Mouse (Mus musculus) CD4-positive, CD25-positive, alpha-beta regulatory T cell, adult 2 months (primary cell): ENCODE data around the gene Ttyh2.

Experiments used
- DNase-seq: peaks from one replicate; pipeline ENCODE4 v3.0.0-alpha.2; 2012; ENCODE audit warnings: low read depth, low spot score

Gene Ttyh2

DNA sequence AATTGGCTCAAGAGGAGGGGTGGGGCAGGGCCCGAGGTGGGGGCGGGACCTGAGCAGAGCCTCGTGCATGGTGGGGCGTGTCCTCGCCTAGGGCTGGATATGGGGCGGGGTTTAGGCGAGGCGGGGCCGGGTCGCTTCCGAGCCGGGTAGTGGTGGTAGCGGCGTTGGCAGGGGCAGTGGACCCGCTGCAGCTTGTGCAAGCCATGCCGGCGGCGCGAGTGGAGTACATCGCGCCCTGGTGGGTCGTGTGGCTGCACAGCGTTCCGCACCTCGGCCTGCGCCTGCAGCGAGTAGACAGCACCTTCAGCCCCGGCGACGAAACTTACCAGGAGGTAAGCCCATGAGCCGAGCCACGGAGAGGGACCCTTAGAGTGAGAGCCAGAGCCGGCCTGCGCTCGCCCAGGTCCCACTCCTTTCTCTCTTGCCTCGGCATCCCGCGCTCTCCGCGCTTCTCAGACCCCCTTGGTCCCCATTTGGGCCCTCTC, at the start of gene Ttyh2:
Gene Ttyh2, plus strand, starts transcription at position 91 of the 485 bp plus-strand sequence.
- peak; percentile 78 for DNase-seq

DNA sequence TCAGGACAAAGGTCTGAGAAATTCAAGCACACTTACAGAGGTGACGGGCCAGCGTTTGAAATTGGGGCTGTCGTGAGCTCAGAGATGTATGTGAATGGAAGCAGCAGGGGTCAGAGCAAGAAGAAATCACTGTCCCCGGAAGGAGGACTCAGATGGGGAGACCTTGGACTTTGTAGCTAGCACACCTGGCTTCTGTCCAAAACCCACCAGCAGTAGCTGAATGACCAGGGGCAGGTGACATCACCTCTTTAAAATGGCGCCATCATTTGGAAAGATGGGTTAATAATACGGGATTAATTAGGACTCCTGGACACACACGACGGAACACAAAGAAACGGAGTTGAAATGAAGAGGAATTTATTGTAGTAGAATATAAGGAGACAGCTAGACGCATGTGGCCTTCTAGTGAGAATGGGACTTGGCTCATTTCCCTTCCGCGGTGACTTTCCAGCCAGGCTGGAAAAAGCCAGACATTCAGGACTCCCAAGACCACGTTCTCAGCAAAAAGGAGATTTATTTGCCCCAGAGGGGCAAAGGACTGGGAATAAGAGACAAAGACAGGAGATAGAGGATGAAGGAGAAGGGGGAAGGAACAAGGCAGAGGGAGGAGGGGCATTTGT, 49.0 kb upstream of the Ttyh2 start:
- DNase-seq = no peak

DNA sequence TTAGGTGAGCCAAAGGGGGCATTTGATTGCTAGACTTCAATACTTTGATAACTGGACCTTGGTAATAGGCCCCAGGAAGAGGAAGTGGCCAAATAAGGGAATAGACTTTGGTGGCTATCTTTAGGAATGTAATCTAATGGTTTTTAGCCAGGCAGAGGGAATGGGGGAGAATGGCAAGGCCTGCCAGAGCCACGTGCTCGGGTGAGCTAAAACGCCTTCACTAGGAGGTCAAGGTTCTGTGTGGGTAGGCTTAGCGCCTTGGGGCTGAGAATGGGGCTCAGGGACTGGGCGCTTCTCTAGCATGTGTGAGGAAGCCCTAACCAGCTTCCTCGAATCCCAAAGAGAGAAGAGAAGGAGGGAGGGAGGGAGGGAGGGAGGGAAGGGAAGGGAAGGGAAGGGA, 48.2 kb upstream of the Ttyh2 start:
- DNase-seq = no peak

DNA sequence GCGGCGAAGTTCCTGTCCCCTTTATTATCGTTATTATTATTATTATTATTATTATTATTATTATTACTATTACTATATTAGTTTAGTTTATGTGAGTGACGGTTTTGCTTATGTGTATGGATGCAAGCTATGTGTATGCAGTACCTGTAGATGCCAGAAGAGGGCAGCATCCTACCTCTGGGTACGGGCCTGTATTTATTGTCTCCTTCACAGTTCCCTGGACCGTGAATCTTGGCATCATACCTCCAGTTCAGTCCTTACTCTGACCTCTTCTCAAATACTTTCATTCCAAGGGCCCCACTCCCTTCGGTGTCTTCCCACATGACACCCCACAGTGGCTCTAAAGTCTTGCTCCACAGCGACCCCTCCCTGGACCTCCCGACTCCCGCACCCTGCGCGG, 47.2 kb upstream of the Ttyh2 start:
- peak; percentile 25 for DNase-seq

DNA sequence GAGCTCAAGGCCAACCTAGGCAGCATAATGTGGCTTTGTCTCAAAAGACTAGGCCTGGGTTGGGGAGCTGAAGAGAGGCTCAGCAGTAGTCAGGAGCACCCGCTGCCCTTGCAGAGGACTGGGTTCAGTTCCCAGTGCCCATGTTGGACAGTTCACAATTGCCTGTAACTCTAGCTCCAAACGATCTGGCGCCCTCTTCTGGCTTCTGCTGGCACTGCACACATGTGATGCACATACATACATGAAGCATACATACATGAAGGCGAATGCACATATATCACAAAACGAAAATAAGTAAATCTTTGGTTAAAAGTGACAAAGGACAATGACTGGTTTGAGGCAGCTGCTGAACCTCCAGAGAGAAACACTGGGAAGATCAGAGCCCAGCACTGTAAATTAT, 45.2 kb upstream of the Ttyh2 start:
- peak; percentile 23 for DNase-seq

DNA sequence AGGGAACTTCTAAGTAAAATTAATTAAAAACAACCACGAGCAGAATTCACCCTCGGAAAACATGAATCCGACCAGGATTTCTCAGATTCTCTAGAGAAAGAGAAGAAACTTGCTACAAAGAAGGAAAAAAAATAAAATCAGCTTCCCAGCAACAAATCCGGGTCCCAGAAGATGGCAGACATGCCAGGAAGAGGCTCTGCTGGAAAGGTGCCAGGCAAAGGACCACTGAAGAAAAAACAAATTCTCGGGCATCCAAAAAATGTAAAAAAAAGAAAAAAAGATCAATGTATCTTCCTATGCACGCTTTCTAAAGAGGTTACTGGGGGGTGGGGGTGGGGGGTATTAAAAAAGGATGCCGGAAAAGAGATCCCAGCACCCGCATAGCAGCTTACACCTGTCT, 43.0 kb upstream of the Ttyh2 start:
- no peak for DNase-seq

DNA sequence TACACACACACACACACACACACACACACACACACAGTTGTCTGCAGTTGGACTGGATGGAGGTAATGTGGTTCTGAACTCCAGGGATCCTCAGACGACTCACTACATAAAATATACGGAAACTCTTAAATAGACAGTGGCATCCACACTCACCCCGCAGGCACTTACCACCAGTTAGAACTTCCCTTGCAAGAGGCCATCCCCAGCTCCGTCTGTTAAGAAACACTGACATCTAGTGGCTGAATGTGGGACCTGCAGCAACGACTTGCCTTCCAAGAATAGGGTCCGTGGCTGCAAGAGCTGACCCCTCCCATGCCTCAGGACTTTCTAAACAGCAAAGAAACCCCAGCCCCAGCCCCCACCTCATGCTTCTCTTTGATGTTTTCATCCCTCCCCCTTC, 38.9 kb upstream of the Ttyh2 start:
- DNase-seq = peak; percentile 84

DNA sequence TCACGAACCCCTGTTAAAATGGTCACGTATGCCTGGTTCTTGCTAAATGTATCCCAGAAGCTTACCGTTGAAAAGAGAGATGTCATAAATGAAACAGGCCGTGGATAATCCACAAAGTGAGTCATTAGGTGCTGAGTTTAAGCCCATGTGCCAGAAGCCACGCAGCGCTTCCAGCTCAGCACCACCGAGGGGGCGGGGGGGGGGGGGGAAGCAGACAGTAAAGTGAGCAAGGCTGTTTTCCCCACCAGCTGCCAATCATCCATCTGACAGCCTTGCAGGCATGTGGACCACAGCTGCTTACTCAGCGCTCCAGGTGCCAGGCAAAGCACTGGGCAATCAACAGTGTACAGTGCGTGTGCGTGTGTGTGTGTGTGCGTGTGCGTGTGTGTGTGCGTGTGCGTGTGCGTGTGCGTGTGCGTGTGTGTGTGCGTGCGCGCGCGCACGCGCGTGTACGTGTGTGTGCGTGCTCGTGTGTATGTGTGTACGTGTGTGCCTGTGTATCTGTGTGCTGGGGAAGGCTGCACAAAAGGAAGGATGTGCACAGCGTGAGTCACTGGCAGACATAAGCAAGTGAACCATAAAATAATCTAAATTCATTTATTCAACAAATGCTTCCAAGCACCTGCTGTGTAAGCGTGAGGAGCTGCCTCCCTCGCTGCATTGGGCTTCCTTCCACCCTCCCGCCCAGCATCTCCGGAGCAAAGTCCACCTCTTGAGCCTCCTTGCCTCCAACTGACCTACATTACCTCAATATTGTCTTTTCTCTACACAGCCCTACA, 38.3 kb upstream of the Ttyh2 start:
- DNase-seq = no peak

DNA sequence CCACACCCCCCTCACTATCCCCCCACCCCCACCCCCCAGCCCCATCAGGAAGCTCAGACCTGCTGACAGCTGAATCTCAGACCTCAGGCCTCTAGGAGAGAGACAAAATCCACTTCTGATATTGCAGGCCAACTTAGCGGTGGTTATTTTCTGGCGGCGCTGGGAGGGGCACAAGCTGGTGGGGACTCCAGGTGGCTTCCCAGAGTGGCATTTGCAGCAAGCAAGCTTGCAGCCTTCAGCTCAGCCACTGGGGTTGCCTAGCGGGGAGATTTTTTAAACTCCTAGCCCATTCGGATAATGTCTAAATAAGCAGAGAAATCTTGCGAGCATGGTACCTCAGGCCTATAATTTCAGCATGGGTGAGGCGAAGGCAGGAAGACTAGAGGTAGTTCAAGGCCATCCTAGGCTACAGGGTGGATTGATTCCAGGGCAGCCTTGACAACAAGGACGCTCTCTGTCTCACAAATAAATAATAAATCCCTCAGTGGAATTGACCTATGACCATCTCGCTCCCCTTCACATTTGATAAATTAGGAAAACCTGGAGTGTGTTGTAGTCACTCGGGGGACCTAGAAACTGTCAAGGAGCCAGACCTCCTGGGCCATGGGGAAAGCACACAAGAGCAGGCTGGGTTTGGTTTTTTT, 36.5 kb upstream of the Ttyh2 start:
- DNase-seq = no peak

DNA sequence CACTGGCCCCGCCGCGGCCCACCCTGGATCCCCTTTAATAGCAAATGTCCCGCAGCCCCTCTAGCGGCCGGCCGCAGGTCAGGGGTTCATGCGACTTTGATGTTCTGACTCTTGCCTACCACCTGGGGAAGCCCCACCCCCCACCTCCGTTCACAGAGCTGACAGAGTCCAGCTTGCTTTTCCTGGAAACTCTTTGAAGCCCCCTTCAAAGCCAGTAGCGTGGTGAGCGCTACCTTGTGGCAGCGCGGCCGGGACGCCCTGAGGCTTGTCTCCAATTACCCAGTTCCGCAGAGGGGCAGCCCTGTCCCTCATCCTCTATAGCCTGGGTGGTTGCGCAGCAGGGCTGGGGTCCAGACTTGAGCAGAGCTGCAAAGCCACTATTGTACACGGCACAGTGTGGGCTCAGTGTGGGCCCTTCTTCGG, 35.5 kb upstream of the Ttyh2 start:
- DNase-seq = no peak

DNA sequence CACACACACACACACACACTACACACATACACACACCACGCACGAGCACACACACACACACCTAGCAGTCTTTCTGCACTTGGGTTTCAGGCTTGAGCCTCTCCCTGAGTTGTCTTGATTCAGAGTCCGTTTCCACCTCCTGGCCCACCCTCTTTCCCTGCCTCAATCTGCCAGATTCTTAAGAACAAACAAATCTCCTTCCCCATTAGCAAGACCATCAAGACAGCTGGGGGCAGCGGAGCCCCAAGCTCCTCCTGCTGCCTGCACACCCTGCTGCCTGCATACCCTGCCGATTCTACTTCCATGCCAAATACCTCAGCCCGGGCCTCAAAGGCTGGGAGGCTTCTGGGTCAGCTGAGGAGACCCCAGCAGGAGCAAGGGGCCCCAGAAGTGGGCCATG, 34.6 kb upstream of the Ttyh2 start:
- DNase-seq = no peak

DNA sequence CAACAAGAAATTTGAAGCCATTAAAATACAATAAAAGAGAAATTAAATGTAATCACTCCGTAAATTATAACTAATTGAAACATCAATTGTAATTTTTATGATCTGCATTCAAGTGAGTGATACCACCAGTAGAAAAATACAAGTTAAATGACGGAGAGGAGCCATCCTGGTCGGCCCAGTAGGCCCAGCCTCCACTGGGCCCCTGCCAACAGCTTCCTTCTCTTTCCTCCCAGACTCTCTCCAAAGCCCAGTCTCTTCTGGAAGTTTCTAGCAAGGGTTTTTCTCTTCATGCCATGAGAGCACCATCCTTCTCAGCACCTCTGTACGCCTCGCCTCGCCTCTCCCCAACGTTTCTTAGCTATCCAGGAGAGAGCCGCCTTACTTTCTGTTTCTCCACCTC, 34.1 kb upstream of the Ttyh2 start:
- no peak for DNase-seq

DNA sequence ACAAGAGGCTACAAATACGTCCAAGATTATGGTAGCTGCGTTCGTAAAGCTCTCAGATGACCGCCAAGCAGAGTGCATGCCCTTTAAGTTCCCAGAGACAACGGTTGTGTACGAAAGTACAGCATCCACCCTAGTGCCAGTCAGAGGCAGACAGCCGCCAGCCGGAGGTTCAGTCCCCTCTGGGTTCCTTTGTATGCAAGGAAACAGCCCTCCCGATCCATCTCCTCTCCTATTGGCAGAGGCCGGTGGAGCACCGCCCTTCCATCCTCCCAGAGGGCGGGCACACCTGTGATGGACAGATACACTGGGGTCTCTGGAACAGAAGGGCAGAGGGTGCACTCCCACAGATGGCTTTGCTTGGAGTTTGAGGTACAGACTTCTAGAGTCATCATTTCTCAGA, 33.0 kb upstream of the Ttyh2 start:
- no peak for DNase-seq

DNA sequence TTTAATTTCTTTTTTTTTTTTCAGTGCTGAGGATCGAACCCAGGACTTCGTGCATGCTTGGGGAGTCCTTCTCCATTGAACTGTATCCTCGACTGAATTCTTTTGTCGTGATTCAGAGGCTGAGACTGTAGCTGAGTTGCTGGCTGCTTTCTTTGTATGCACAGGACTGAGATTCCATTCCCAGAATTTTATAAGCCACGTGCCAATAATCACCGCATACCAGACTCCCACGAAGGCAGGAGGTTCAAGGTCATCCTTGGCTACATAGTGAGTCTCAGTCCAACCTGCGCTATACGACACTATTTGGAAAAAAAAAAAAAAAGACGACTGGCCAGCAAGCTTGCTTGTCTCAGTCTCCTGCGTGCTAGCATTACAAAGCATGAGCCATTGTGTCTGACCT, 32.3 kb upstream of the Ttyh2 start:
- DNase-seq = no peak

DNA sequence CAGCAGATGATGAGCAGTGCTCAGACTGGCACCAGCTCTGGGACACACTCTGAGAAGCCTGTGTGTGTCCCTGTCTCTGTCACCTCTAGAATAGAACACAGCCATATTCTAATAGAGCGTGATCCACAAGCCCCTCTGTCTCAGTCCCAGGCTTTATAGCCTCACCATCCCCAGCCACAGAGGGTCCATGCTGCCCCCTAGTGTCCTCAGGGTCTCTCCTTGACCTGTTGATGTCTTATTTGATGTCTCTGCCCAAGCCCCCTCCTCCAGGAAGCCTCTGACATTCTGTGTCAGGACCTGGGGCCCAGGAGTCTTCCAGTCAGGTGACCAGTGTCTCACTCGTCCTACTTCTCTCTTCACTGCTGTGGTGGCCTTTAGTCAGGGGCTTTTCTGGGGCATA, 31.1 kb upstream of the Ttyh2 start:
- DNase-seq = no peak

DNA sequence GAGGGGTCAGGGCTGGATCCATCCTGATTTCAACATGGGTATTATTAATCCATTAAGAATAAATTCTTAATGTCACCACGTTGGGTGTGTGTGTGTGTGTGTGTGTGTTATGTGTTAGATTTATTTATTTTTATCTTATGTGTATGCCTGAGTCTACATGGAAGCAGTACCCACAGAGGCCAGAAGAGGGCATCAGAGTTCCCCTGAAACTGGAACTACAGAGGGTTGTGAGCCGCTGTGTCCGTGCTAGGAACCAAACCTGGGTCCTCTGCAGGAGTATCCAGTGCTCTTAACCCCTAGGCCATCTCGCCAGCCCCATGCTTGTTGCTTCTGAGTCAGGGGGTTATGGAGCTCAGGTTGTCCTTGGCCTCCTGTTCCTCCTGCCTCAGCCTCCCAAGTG, 25.7 kb upstream of the Ttyh2 start:
- DNase-seq = no peak

DNA sequence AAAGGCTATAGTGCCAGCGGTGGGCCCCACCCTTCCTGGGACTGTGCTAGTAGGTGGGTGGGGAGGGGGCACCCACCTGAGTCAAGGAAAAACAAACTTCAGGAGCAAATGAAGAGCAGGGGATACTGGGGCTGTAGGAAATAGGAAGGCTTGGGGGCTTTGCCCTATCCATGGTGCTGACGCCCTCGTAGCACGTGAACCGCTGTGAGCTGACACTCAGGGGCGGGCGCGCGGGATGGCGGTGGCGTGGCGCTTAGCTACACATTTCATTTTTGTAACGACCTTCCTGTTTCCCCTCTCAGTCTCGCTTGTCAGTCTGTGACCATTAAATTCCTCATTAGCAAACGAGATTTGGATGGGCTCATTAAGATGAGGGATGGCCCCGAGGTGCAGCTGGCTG, 22.7 kb upstream of the Ttyh2 start:
- no peak for DNase-seq

DNA sequence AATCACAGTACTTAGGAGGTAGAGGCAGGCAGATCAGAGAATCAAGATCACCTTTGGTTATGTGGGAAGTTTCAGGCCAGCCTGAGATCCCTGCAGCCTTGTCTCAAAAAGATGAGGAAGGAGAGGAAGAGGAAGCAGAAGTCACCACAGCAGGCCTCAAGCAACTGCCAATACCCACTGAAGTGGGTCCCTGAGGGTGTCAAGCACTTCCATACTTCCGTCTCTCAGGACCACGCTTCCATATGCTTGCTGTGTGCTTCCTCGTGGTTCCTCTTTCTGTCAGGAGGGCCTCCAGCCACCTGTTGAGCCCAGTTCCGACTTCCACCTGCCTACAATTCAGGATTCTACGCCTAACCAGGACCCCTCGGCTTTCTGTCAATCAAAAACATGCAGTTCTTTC, 21.6 kb upstream of the Ttyh2 start:
- no peak for DNase-seq

DNA sequence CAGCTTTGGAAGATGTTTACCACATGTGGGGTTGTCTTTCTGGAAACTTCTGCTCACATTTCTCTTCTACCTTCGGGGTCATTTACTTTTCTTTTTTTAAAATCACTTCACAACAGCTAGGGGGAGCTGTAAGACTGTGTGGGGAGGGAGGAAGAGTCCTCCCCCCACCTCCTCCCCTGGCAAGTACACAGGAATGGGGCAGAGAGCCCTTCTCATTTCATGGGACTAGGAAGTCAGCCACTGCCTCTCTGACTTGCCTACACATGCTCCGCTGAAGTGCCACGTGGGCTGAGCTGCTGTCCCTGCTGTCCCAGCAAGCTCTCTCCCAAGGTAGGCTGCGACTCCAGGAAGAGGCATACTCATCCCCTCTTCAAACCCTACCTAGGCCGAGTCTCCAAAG, 20.7 kb upstream of the Ttyh2 start:
- peak; percentile 49 for DNase-seq

DNA sequence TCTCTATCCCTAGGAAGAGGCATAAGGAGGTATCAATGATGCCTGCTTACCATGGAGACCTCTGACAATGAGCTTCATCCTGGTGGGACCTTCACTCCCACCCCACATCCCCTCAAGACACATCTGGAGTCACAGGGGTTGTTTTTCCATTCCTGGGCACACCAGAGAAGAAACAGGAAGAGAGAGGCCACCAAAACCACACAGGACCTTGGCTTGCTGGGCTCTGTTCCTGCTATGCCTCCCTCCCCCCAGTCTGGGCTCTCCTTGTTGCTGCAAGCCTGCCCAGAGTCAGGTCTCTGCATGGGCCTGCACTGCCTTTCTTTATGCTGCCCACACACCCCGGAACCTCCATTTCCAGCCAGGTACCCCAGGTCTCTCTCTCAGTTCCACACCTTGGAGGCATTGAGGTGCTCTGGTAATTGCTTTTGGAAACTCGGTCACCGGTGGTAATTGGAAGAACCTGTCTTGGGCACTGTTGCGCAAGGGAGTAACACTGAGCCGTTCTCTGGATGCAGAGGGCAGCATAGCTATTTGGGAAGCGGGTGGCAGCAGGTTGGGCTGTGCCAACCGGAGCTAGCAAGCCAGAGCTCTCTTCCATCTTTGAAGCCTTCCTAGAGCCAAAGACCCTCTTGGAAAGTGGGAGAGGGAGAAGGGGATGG, 19.8 kb upstream of the Ttyh2 start:
- DNase-seq = no peak

DNA sequence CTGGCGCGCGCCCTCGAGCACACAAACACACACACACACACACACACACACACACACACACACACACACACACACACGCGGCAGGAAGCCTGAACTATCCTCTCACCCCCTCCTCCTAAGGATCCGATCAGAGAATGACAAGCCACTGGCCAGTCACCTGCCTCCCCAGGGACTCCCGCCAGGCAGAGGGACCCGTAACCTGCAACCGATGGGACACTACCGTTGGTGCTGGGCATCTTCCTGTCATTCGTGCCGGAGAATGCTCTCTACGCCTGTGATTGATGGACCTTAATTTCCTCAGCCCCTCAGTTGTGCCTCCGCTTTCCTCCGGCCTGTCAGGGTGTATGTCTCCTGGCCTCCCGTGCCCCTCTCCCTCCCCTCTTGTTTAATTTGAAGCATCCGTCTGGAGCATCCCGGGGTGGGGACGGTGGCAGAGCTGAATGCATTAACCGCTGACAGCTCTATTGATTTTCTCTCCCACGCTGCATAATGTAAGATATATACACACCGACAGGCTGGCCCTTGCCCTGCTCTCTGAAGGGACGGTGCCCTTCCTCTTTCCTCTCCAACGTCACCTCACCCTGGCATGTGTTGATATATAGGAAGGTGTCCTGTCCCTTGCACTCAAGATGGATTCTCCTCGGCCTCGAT, 18.1 kb upstream of the Ttyh2 start:
- DNase-seq = no peak

DNA sequence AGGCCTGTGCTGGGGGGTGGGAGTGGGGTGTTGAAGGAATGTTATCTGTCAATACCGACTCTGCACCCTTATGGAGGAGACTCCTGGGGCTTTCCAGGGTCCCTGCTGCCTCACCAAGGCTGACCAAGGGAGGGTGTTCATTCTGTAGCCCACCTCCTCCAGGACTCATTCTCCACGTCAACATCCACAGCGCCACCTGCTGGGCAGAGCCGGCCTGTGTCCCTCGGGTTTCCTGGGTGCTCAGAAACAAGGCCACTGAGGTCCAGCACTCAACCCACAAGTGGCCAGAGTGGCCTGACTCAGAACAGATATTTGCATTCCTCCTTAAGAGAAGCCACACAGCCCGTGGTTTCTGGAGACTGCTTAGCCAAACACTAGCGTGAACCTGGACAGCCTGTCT, 17.5 kb upstream of the Ttyh2 start:
- peak; percentile 79 for DNase-seq
